Comparison of ENCODE assay signal across 27 mouse cellular contexts in the genomic region with DNA sequence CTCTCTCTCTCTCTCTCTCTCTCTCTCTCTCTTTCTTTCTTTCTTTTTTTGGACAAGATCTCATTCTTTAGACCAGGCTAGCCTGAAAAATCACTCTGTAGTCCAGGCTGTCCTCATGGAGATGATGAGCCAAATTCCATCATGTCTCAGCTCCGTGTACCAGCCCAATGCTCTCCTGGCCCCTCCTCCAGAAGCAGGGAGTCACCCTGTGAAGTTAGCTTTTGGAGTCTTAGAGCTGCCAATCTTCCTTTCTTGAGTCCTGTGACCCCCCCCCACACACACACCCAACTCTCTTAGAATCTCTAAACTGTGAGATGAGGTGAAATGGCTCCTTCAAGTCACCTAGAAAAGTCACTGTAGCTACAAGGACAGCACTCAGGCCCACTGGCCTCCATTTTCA. TPM values are rescaled to one million over a fixed set of nuclear protein-coding genes. Genes with fewer than 3 reads are reported as not detected.
DNase-seq lines count a peak whose midpoint lies in the region; ATAC-seq and TF ChIP-seq lines count a peak whose summit lies in the region.
"Had no signal": no experiment of that assay in that cellular context is flagged by ENCODE, and none has a peak within 500 bp of the region (broad histone marks: within the 10 kb centered on the region; RNA-seq: fewer than 3 reads in every experiment).

No protein-coding gene starts in this region.

- H3K4me1 ChIP-seq in heart, postnatal 0 days (ENCODE audit: control insufficient read depth, insufficient read depth) = 0 out of 2 replicates have a peak, but pooled peaks cover 3% of the 10 kb centered on the region
- H3K4me1 ChIP-seq in limb, embryonic 11.5 days (ENCODE audit: control insufficient read depth, insufficient read depth, low read length) = no peaks in the 10 kb centered on the region
- H3K4me1 ChIP-seq: hindbrain, embryonic 15.5 days had no signal

- CTCF ChIA-PET in Patski (lab: Charles Lee) = interaction anchor here (1.1 to 2.9 kb wide), 3 partner anchors 10 to 17 kb away, joined by 3 to 10 read pairs (median 9); no protein-coding TSS in a partner anchor

- H3K36me3 ChIP-seq in heart, postnatal 0 days (replicated peaks; ENCODE audit: control insufficient read depth, insufficient read depth, low read length) = no peaks in the 10 kb centered on the region
- no peaks in the 10 kb centered on the region for H3K36me3 ChIP-seq in limb, embryonic 11.5 days (ENCODE audit: control insufficient read depth, insufficient read depth, low read length)
- H3K36me3 ChIP-seq: embryonic facial prominence, embryonic 15.5 days; hindbrain, embryonic 15.5 days; midbrain, embryonic 13.5 days had no signal

- H3K4me3 ChIP-seq in gastrocnemius, adult 2 months = peak overlapping the region; percentile 60
- no peak overlapping the region; the same call in 1 of the 2 replicates for H3K4me3 ChIP-seq in heart, postnatal 0 days (ENCODE audit: low read depth, low read length)
- H3K4me3 ChIP-seq in limb, embryonic 11.5 days (ENCODE audit: low read depth, low read length) = no peak overlapping the region
- H3K4me3 ChIP-seq: embryonic facial prominence, embryonic 15.5 days; hindbrain, embryonic 15.5 days; layer of hippocampus, adult 2 months; left cerebral cortex, adult 2 months; midbrain, embryonic 13.5 days had no signal

- TF ChIP-seq CTCF in gastrocnemius, adult 2 months (IDR thresholded peaks at IDR 0.05) = no peak
- TF ChIP-seq CTCF in heart, postnatal 0 days (IDR thresholded peaks at IDR 0.05; ENCODE audit: low read depth) = no peak
- no peak for TF ChIP-seq CTCF in Patski (IDR thresholded peaks at IDR 0.05)

- H3K27me3 ChIP-seq in heart, postnatal 0 days (ENCODE audit: control insufficient read depth, insufficient read depth, low read length) = no peaks in the 10 kb centered on the region
- H3K27me3 ChIP-seq in Patski = no peaks in the 10 kb centered on the region
- H3K27me3 ChIP-seq in limb, embryonic 11.5 days (ENCODE audit: control insufficient read depth, insufficient read depth, low read length) = no peaks in the 10 kb centered on the region
- H3K27me3 ChIP-seq: embryonic facial prominence, embryonic 15.5 days; hindbrain, embryonic 15.5 days had no signal

- 48% methylated on average over 1 of the region's 1 CpGs for WGBS in heart, postnatal 0 days
- 86% methylated on average over 1 of the region's 1 CpGs for WGBS in limb, embryonic 11.5 days

- no peak overlapping the region for H3K9ac ChIP-seq in heart, postnatal 0 days (replicated peaks; ENCODE audit: low read depth, low read length)
- no peak overlapping the region for H3K9ac ChIP-seq in limb, embryonic 11.5 days (ENCODE audit: low read length)
- H3K9ac ChIP-seq: embryonic facial prominence, embryonic 15.5 days; hindbrain, embryonic 15.5 days; liver, embryonic 14.5 days; midbrain, embryonic 13.5 days had no signal

- POLR2A ChIA-PET in Patski (lab: Charles Lee) = interaction anchor here (0.6 to 1.3 kb wide), 3 partner anchors 14 to 155 kb away, joined by 3 to 4 read pairs (median 3); partner anchors contain the start of genes Gm5617 and Rbm7

- in situ Hi-C loops in Patski (cut with MboI; ENCODE audit: low pct_unique_long_range_greater_than_20kb) = loop anchor here (5.0 to 25.0 kb wide), 3 partner anchors 109 to 1867 kb away; partner anchors contain the start of genes Gm5617 and Rbm7

- ATAC-seq in heart, postnatal 0 days (ENCODE audit: insufficient read depth, low read depth) = no peak
- ATAC-seq in Patski = peak; percentile 17
- no peak for ATAC-seq in limb, embryonic 11.5 days (ENCODE audit: insufficient number of reproducible peaks, low FRiP score, low TSS enrichment, low read depth)
- ATAC-seq: forebrain, embryonic 16.5 days; inflammation-experienced regulatory T-cells, adult 6 months; midbrain, embryonic 13.5 days had no signal

- H3K27ac ChIP-seq in gastrocnemius, adult 2 months = peak overlapping the region; percentile 83
- H3K27ac ChIP-seq in heart, postnatal 0 days (ENCODE audit: low read depth) = peak overlapping the region; percentile 66; the same call in 1 of the 2 replicates
- H3K27ac ChIP-seq in limb, embryonic 11.5 days (replicated peaks; ENCODE audit: low read depth, low read length) = no peak overlapping the region
- H3K27ac ChIP-seq: embryonic facial prominence, embryonic 15.5 days; hindbrain, embryonic 15.5 days; layer of hippocampus, adult 2 months; left cerebral cortex, adult 2 months; liver, embryonic 14.5 days; macrophage; midbrain, embryonic 13.5 days had no signal

- no peak for TF ChIP-seq EP300 in heart, postnatal 0 days (IDR thresholded peaks at IDR 0.05; ENCODE audit: low read depth)

- H3K4me2 ChIP-seq in heart, postnatal 0 days (ENCODE audit: low read depth, low read length) = peak overlapping the region; percentile 18; the same call in 1 of the 2 replicates
- no peak overlapping the region for H3K4me2 ChIP-seq in limb, embryonic 11.5 days (ENCODE audit: low read depth, severe bottlenecking)
- H3K4me2 ChIP-seq: hindbrain, embryonic 15.5 days; midbrain, embryonic 13.5 days had no signal

- no peak for DNase-seq in gastrocnemius, adult 2 months
- no peak for DNase-seq in gastrocnemius, postnatal 25 days
- no peak for DNase-seq in heart, postnatal 0 days (ENCODE audit: low spot score)
- DNase-seq in heart, postnatal 4 days = no peak
- DNase-seq in Patski (ENCODE audit: low read depth, low spot score) = no peak
- DNase-seq in limb, embryonic 11.5 days (ENCODE audit: low spot score) = peak; percentile 3
- no peak for DNase-seq in ovary, postnatal 10 days (ENCODE audit: low spot score)
- DNase-seq: adrenal gland, postnatal 25 days; cerebellum, adult 18-20 months; cerebellum, postnatal 10 days; lung, adult 2 months; right cerebral cortex, adult 18-20 months; thymus, adult 2 months; thymus, postnatal 4 days had no signal

- no peaks in the 10 kb centered on the region for H3K9me3 ChIP-seq in heart, postnatal 0 days (replicated peaks; ENCODE audit: control insufficient read depth, low read length)
- no peaks in the 10 kb centered on the region for H3K9me3 ChIP-seq in limb, embryonic 11.5 days (ENCODE audit: control insufficient read depth, low read length)
- H3K9me3 ChIP-seq: embryonic facial prominence, embryonic 15.5 days; hindbrain, embryonic 15.5 days; midbrain, embryonic 13.5 days had no signal

- intact Hi-C loops in gastrocnemius, adult 2 months (cut with DNase I) = no loop called here

RNA-seq across cellular contexts. Expression of gene Nnmt, which starts 0.7 kb away (rescaled TPM):
- total RNA-seq in gastrocnemius, adult 2 months (2021) = 1 to 10 TPM; 1.5 to 3.0 TPM
- total RNA-seq in gastrocnemius, postnatal 25 days (2021) = 1 to 10 TPM; 2.7 to 9.5 TPM
- 2.1 and 7.5 TPM in 2 replicates for total RNA-seq in heart, postnatal 0 days (2014; rRNA removed; ENCODE audit: low replicate concordance)
- polyA plus RNA-seq in heart, postnatal 0 days (2015; fragmentation: Nextera tagmentation; extraction: Ambion mirVana) = 12.0 and 12.4 TPM in 2 replicates
- 10 to 100 TPM; 10.3 to 13.6 TPM for total RNA-seq in heart, postnatal 4 days (2021)
- polyA plus RNA-seq in Patski (2021) = 28.4 TPM
- polyA plus RNA-seq in limb, embryonic 11.5 days (2014; fragmentation: Nextera tagmentation; extraction: Ambion mirVana) = 0.52 and 0.62 TPM in 2 replicates
- total RNA-seq: hematopoietic stem cell, adult 5-6 weeks; megakaryocyte-erythroid progenitor cell, adult 5-6 weeks; MEL; neutrophil, adult 5-6 weeks had no signal
- polyA plus RNA-seq: macrophage had no signal
